Mouse (Mus musculus) layer of hippocampus, postnatal 14 days (tissue): Measurements from ENCODE around the gene Melk. TPM values are rescaled to one million over a fixed set of nuclear protein-coding genes. Genes with fewer than 3 reads are reported as not detected.

Experiments
- DNase-seq, 2 experiments: peaks; one replicate each; pipeline ENCODE4 v3.0.0; 2021 to 2022; ENCODE audit warnings: low spot score in 2 of 2, mixed read lengths in 1 of 2
- long read RNA-seq, 2 experiments: library from polyadenylated mRNA; stranded (forward); transcript quantifications; one replicate each; pipeline ENCODE4 v2.0.0; 2021
- total RNA-seq, 2 experiments: library from RNA; stranded (reverse); gene quantifications; 2 replicates each; pipeline ENCODE4 v1.2.3; 2021

The Melk gene
- total RNA-seq: 1 to 10 TPM in 1 of 2 experiments, under 1 TPM in 1; 0.78 to 1.1 TPM
- long read RNA-seq, experiment 1, partial matches to known transcripts: 0 of 2 reads
- long read RNA-seq, experiment 1, other reads (novel, unspliced or antisense): 0 of 2 reads
- long read RNA-seq, experiment 2, partial matches to known transcripts: 2 of 4 reads
- long read RNA-seq, experiment 2, other reads (novel, unspliced or antisense): 1 of 4 reads

- peak; percentile 38 to 48 for DNase-seq
Observed at GRCm38 (mm10) chr4:44300781-44301750, at the start of gene Melk. Gene Melk (plus strand): TSS chr4:44300876.

DNA sequence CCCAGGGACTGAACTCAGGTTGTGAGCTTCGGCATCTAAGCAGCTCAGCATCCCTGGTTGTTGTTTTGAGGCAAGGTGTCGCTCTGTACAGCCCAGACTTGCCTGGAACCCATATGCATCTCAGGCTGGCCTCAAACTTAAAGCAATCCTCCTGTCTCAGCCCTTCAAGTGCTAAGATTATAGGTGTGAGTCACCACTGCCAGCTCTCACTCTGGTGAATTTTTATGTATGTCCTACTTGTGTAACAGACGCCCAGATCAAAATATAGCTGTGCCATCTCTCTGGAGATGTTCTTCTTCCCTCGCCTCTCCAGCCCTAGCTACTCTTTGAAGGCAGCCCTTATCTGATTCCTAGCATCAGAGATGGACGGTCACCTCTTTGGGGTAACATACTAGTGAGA is 49.2 kb upstream of the Melk start:
- DNase-seq: no peak

- no peak for DNase-seq
Observed at GRCm38 (mm10) chr4:44251966-44252916, 48.4 kb upstream of the Melk start.

DNA sequence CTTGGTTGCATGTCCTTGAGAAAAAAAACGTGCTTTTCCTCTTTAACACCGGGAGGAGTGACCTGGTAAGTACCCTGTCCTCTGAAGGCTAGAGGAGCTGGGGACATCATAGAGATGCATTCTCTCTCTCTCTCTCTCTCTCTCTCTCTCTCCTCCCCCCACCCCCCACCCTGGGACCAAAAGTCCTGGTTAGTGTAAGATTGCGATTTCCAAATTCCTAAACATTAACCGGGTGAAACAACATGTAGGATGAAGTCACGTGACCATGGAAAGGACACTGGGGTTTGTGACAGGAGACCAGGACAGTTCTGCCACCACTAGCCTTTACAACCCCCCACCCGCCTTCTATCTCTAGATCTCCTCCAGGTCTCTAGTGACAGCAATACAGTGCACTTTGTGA is 47.5 kb upstream of the Melk start:
- DNase-seq: no peak

- DNase-seq: no peak
Observed at GRCm38 (mm10) chr4:44254579-44254978, 46.1 kb upstream of the Melk start.

- no peak for DNase-seq
Observed at GRCm38 (mm10) chr4:44259126-44259525, 41.5 kb upstream of the Melk start.

DNA sequence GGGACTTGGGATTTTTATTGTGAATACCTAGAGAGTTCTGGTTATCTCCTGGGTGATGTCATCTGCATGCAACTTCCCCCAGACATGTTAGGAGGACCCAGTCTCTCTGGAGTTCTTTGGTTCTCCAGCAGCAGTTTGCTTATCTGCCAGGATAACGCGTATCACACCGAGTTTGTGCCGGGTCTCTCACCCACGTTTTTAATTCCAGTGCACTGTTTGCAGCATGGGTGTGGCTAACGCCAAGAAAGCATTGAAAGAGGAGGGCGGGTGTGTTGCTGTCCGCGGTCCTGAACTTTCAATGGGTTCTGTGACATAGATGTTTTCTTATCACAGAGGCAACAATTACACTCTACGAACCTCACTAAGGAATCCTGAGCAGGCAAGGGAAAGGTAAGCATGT is 40.4 kb upstream of the Melk start:
- DNase-seq: no peak

DNA sequence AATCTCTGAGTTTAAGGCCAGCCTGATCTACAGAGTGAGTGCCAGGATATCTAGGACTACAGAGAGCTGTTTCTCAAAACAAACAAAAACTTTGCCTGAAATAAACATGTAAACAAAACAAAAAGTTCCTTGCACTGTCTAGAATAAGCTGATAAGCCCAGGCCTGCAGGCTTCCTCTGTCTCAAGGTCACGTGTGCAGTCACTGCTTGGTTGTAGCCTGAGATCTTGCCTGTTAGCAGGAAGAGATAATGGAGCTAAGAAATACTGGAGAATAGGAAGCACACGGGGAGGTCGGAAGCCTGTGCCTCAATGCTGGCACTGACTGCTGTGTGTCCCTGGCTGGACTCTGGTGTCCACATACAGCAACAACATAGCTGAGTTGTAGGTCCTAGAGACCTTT is 35.2 kb upstream of the Melk start:
- DNase-seq: no peak

DNA sequence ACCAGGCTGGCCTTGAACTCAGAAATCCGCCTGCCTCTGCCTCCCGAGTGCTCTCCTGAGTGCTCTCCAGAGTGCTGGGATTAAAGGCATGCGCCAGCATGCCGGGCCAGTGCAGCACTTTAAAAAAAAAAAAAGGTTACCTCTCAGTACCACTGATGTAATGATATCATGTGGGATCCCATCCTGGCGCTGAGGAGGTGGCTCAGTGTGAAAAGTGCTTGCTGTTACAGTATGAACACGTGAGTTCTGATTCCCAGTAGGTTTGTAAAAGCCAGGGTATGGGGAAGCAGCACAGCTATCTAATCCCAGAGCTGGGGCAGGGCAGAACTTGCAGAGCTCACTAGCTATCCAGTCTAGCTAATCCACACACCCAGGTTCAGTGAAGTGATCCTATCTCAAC is 33.2 kb upstream of the Melk start:
- DNase-seq: no peak

- no peak for DNase-seq
Observed at GRCm38 (mm10) chr4:44269376-44269817, 31.3 kb upstream of the Melk start.

DNA sequence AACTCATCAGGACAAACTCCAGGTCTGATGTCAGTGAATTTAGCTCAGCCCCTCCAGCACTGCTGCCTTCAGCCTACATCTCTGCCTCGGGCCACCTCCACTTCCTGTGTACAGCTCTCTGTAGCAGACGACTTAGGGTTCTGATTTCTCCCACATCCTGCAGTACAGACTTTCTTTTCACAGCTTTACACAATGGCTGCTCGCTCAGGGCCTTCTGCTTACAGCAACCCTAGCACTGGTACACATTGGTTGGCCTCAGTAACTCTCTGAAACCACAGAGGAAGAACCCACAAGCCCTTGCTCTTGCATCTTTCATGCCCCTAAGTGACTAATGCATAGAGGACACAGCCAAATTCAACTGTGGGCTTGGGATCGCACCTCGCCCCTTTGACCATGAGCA is 29.5 kb upstream of the Melk start:
- DNase-seq: no peak

DNA sequence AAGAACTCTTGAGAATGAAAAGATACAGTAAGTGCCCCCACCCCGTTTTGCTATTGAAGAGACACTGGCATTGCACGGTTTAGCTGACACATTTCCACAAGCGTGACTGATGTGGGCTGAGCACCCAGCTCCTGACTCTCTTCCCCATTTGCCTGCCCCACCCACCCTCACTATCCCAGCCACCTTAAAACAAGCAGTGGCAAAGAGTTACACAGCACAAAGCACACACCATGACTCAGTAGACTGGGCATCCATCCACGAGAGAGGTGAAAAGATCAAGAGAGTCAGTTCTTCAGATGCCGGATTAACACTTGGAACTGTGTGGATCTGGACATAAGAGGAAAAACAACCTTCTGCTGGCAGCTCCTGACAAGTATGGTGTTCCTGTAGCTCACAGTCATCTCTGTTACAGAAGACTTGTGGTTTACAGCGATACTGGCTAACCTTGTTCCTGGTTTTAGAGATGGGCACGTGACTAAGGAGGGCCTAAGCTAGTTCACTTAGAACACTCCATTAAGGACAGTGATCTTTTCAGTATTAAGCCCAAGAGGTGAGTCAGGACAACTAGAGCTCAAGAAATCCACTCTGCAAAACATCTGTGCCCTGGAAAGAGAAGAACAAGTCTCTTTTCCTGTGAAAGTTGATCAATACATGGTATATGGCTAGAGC is 18.9 kb upstream of the Melk start:
- DNase-seq: no peak

- DNase-seq: peak; percentile 67 to 76
Observed at GRCm38 (mm10) chr4:44292534-44292933, 8.1 kb upstream of the Melk start.

- no peak for DNase-seq
Observed at GRCm38 (mm10) chr4:44295837-44296236, 4.8 kb upstream of the Melk start.

DNA sequence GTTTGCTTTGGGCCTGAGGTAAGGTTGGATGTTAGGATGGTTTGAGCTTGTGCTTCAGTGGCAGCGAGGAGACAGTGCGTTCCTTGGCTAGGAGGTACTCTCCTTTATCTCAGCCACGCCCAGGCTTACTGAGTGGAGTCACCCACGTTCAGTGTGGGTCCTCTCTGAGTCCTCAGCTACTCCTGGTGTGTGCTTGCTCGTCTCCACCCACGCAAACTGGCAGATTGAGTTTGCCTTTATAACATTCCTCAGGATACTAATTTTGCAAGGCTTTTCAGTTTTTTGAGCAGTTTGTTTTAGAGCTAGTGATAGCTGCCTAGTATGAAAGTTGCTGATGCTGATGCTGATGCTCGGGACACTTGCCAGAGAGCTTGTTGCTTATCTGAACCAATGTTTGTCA is 5.9 kb downstream of the Melk start:
- DNase-seq: no peak

- DNase-seq: no peak
Observed at GRCm38 (mm10) chr4:44310429-44310828, 9.8 kb downstream of the Melk start.

- no peak for DNase-seq
Observed at GRCm38 (mm10) chr4:44310911-44311310, 10.2 kb downstream of the Melk start.

GRCm38 (mm10) chr4:44316270-44316809 is 15.7 kb downstream of the Melk start:
- DNase-seq: no peak

DNA sequence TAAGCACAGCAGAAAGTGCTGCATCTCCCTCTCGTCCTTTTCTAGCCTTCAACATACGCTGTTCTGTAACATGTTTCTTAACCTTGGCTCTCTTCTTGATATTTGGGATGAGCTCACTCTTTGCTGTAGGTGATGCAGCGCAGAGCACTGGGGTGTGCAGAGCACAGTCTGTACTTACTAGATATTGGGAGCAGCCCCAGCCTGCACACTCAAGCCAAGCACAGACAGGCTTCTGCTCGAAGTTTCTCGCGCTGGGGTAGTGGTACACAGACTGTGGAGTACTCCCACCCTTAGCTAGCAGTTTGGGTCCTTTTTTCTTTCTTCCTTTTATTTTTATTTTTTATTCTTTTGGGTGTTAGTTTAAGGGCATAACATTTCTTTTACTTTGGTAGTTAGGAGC is 19.8 kb downstream of the Melk start:
- no peak for DNase-seq

- no peak for DNase-seq
Observed at GRCm38 (mm10) chr4:44322124-44322523, 21.4 kb downstream of the Melk start.
